Mouse (Mus musculus) T-cell, adult 66 days (primary cell): Measurements from ENCODE around the gene Sox1. TPM values are rescaled to one million over a fixed set of nuclear protein-coding genes. Genes with fewer than 3 reads are reported as not detected.

Source experiments
- total RNA-seq, 2 experiments: library from RNA; stranded (reverse); gene quantifications; 3 replicates in 1 of 2; 4 replicates in 1 of 2; pipeline ENCODE4 v1.2.4; 2023

The Sox1 gene
- not detected for total RNA-seq

DNA sequence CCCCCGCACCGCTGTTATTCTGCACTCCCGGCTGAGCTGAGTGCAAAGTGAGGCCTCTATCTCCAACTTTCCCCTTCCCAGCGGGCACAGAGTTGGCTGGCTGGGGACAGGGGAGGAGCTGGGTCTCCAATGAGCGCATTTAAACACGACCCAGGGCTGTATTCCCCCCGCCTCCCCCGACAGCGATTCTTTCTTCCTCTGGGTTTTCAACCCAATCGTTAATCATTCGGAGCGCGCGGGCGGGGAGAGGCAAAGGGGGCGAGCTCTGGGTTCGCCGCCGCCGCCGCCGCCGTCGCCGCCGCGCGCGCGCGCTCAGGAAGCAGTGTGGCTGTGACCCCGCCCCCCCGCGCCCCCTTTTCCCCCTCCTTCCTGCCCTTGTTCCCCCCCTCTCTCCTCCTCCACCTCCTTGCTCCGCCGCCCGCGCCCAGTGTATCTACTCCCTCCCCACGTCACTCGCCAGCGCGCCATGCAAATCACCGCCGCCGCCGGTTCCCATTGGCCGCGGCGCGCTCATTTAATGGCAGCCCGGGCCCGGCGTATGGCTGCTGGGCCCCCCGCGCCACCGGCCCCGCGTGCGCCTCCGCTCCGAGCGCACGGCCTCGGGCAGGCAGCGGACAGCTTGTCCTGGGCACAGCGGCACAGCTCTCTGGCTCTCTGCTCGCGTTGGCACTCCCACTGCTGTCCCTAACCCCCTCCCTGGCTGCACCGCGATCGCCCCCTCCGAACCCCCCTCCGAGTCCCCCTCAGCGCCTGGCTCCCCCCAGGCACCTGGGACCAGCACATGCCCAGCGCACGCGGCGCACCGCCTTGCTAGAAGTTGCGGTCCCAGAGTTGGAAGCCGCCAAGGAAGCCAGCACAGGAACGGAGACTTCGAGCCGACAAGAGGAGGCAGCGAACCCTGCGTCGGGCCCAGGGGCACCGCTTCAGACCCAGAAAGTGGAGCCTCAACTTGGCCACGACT is at the start of gene Sox1:
Gene Sox1 (plus strand): TSS at position 225 of the 961 bp plus-strand sequence.

Other genes with a start within 250 kb of the Sox1 start
- not detected for gene A230072I06Rik, start 116.5 kb upstream of the Sox1 start, total RNA-seq
- not detected for gene Spaca7, start 177.7 kb downstream of the Sox1 start, total RNA-seq